Mouse (Mus musculus) hindbrain, postnatal 0 days (tissue): ENCODE data around the gene Gm20388. TPM values are rescaled to one million over a fixed set of nuclear protein-coding genes. Genes with fewer than 3 reads are reported as not detected.

Source experiments
- ATAC-seq: fragments of 200-750 bp; cut with Nextera tagmentation; 2 replicates; pipeline ENCODE4 v1.8.0; 2017; ENCODE audit warnings: mild to moderate bottlenecking, moderate TSS enrichment, moderate library complexity
- DNase-seq: peaks from one replicate; pipeline ENCODE4 v3.0.0-alpha.2; 2015; ENCODE audit warnings: low spot score
- H3K27ac ChIP-seq: fragments of 300-500 bp; sonication (generic); 2 replicates; pipeline ENCODE4 v1.5.1; 2014; ENCODE audit warnings: mild to moderate bottlenecking
- H3K27me3 ChIP-seq: fragments of 300-500 bp; sonication (generic); 2 replicates; pipeline ENCODE4 v1.6.1; 2014; ENCODE audit warnings: low read length, mixed read lengths; ENCODE audit not compliant: insufficient read depth
- H3K36me3 ChIP-seq: fragments of 300-500 bp; sonication (generic); 2 replicates; pipeline ENCODE4 v1.6.1; 2014; ENCODE audit warnings: low read length, mixed read lengths; ENCODE audit not compliant: insufficient read depth
- H3K4me1 ChIP-seq: fragments of 300-500 bp; sonication (generic); 2 replicates; pipeline ENCODE4 v1.6.1; 2014; ENCODE audit warnings: antibody characterized with exemption, low read length, mixed read lengths; ENCODE audit not compliant: insufficient read depth
- H3K4me2 ChIP-seq: fragments of 300-500 bp; sonication (generic); 2 replicates; pipeline ENCODE4 v1.6.1; 2014; ENCODE audit warnings: low read depth, mild to moderate bottlenecking, low read length, moderate library complexity, mixed read lengths
- H3K4me3 ChIP-seq: fragments of 300-500 bp; sonication (generic); 2 replicates; pipeline ENCODE4 v1.5.1; 2014; ENCODE audit warnings: low read length
- H3K9ac ChIP-seq: fragments of 300-500 bp; sonication (generic); replicated peaks from 2 replicates; pipeline ENCODE4 v1.6.1; 2014; ENCODE audit warnings: mild to moderate bottlenecking, low read length, moderate library complexity, mixed read lengths
- H3K9me3 ChIP-seq: fragments of 300-500 bp; sonication (generic); 2 replicates; pipeline ENCODE4 v1.6.1; 2016; ENCODE audit warnings: low read length, mixed read lengths
- CTCF ChIP-seq: IDR thresholded peaks from 2 replicates; pipeline ENCODE4 v1.5.1; 2016; ENCODE audit warnings: antibody characterized with exemption, control low read depth, low read depth
- WGBS: fragments of 180-500 bp; shearing (Covaris S2); extraction: QIAGEN DNeasy Blood & Tissue Kit; methylation state at CpG from one replicate; pipeline ENCODE4 v1.1.7; 2014; 5-methylcytosine and 5-hydroxymethylcytosine counted together
- polyA plus RNA-seq: library from polyadenylated mRNA; unstranded; fragments of >200 nt; fragmentation: Nextera tagmentation; extraction: Ambion mirVana; gene quantifications from 2 replicates; pipeline ENCODE4 v1.2.1, GENCODE M21; 2015
- total RNA-seq: library from RNA; depleted of rRNA; stranded (reverse); fragments of >200 nt; gene quantifications from 2 replicates; pipeline ENCODE4 v1.2.3, GENCODE M21; 2014

The Gm20388 gene
- total and polyA plus RNA-seq, 2 experiments from 2014 or later = 71.3 TPM; not detected in 1

DNA sequence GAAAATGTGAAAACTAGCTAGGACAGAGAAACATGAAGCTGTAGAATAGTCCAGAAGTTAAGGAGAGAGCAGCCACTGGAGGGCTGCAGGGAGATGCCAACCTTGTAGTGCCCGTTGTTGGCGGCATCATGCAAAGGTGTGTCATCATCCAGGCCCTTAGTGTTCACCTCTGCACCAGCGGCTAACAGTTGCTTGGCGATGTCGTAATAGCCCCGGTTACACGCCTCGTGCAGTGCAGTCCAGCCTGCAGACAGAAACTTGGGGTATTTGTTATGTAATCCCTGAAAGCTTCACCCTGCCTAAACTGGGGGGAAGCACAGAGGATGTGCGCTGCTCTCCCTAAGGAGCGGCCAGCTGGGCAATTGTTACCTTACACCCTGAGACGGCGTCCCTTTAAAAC is 2987.8 kb downstream of the Gm20388 start:
- WGBS = 93% methylated on average over 12 of the region's 12 CpGs
- no peaks in the 10 kb centered on the region for H3K9me3 ChIP-seq
- no peak for DNase-seq
- TF ChIP-seq CTCF = no peak
- no peaks in the 10 kb centered on the region for H3K4me1 ChIP-seq
- no peak overlapping the region for H3K27ac ChIP-seq
- no peak overlapping the region for H3K4me3 ChIP-seq
- no peak overlapping the region for H3K9ac ChIP-seq
- H3K27me3 ChIP-seq = no peaks in the 10 kb centered on the region
- ATAC-seq = no peak
- H3K4me2 ChIP-seq = no peak overlapping the region
- H3K36me3 ChIP-seq = peaks cover 47% of the 10 kb centered on the region

DNA sequence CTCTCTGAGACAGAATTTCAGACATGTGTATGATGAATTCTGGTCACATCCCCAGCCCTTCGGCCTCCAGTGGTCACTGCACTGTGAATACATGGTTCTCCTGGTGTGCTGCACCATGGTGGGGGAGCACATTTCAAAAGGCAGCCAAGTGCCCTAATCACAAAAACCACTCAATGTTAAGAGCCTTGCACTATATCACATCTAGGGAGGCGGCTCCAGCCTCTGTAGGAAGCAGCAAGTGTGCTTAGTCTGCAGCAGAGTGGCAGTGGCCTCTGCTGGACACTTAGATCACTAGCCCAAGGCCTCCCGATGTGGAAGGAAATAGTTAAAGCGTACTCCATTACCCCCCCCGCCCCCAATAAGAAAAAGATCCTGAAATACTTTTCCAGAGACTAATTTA is 2988.4 kb downstream of the Gm20388 start:
- TF ChIP-seq CTCF = peak; percentile 17; the same call in 1 of the 2 replicates
- Histone ChIP-seq H3K4me3 (no peak overlapping the region), H3K27me3 (no peaks in the 10 kb centered on the region), H3K36me3 (peaks cover 41% of the 10 kb centered on the region), H3K9ac (no peak overlapping the region), H3K9me3 (no peaks in the 10 kb centered on the region), H3K4me1 (no peaks in the 10 kb centered on the region), H3K27ac (no peak overlapping the region), H3K4me2 (no peak overlapping the region)
- ATAC-seq (no peak), DNase-seq (no peak)
- 61% methylated on average over 5 of the region's 5 CpGs for WGBS

GRCm38 (mm10) chr8:122901476-122901875 is 2990.8 kb downstream of the Gm20388 start:
- Histone ChIP-seq H3K4me2 (no peak overlapping the region), H3K27ac (no peak overlapping the region), H3K4me1 (no peaks in the 10 kb centered on the region), H3K4me3 (no peak overlapping the region), H3K27me3 (no peaks in the 10 kb centered on the region), H3K36me3 (peaks cover 17% of the 10 kb centered on the region), H3K9ac (no peak overlapping the region), H3K9me3 (no peaks in the 10 kb centered on the region)
- 81% methylated on average over 7 of the region's 7 CpGs for whole genome bisulfite sequencing
- TF ChIP-seq CTCF = no peak
- no peak for ATAC-seq
- no peak for DNase-seq

DNA sequence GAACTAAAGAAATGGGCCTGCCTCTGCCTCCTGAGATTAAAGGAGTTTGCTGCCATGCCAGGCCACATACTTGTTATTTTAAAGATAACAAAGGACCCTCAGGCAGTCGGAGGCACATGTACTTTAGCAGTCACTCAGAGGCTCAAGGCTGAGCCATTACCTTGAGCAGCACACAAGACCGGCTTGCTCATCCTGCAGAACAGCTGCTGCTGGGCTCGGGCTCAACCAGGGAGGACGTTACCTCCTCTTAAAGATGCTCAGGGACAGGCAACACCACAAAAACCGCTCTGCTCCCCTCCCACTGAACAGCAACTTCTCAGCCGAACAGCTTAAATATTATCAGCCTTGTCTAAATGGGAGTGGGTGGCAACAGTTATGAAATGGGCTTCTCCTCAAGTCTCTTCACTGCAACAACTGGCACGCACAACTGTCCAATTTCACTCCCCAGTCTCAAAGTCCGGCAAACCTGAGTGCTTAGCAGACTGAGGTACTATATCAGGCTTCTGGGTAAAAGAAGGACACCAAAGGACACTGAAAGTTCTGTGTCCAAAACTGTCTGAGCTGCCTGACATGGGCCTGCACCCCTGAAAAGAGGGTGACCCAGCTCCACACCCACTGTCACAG is 2991.4 kb downstream of the Gm20388 start:
- H3K4me2 ChIP-seq = no peak overlapping the region
- 80% methylated on average over 8 of the region's 8 CpGs for WGBS
- H3K36me3 ChIP-seq = peaks cover 12% of the 10 kb centered on the region
- H3K27ac ChIP-seq = no peak overlapping the region
- H3K27me3 ChIP-seq = no peaks in the 10 kb centered on the region
- ATAC-seq = no peak
- H3K9me3 ChIP-seq = no peaks in the 10 kb centered on the region
- DNase-seq = no peak
- no peak overlapping the region for H3K4me3 ChIP-seq
- H3K4me1 ChIP-seq = no peaks in the 10 kb centered on the region
- no peak for TF ChIP-seq CTCF
- H3K9ac ChIP-seq = no peak overlapping the region

GRCm38 (mm10) chr8:122902581-122902980 is 2991.9 kb downstream of the Gm20388 start:
- DNase-seq = no peak
- TF ChIP-seq CTCF = no peak
- H3K9me3 ChIP-seq = no peaks in the 10 kb centered on the region
- peaks cover 11% of the 10 kb centered on the region for H3K36me3 ChIP-seq
- WGBS = 53% methylated on average over 3 of the region's 3 CpGs
- H3K4me1 ChIP-seq = no peaks in the 10 kb centered on the region
- no peak overlapping the region for H3K9ac ChIP-seq
- no peak for ATAC-seq
- no peak overlapping the region for H3K27ac ChIP-seq
- no peaks in the 10 kb centered on the region for H3K27me3 ChIP-seq
- no peak overlapping the region for H3K4me3 ChIP-seq
- no peak overlapping the region for H3K4me2 ChIP-seq

DNA sequence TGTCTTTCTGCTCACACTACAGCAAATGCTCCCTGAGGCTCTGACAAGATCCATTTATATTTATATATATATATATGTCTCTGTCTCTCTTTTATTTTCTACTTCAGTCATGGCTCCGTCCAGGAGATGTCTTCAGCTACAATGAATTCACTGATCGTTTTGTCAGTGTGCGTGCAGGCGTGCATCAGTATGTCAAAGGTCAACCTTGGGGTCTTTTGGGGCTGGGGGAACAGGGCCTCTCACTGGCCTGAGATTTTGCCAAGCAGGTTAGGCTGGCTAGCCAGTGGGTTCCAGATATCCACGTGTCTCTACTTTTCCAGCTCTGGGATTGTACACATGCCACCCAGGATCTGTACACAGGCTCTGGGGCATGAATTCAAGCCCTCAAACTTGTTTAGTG is 2992.4 kb downstream of the Gm20388 start:
- Histone ChIP-seq H3K9ac (no peak overlapping the region), H3K27me3 (no peaks in the 10 kb centered on the region), H3K4me2 (no peak overlapping the region), H3K4me3 (no peak overlapping the region), H3K36me3 (peaks cover 7% of the 10 kb centered on the region), H3K27ac (no peak overlapping the region), H3K4me1 (no peaks in the 10 kb centered on the region), H3K9me3 (no peaks in the 10 kb centered on the region)
- DNase-seq = no peak
- no peak for ATAC-seq
- TF ChIP-seq CTCF = no peak
- 27% methylated on average over 5 of the region's 5 CpGs for WGBS

GRCm38 (mm10) chr8:122904496-122904895 is 2993.9 kb downstream of the Gm20388 start:
- DNase-seq = no peak
- TF ChIP-seq CTCF = no peak
- Histone ChIP-seq H3K4me3 (no peak overlapping the region), H3K27me3 (no peaks in the 10 kb centered on the region), H3K27ac (no peak overlapping the region), H3K9ac (no peak overlapping the region), H3K4me2 (no peak overlapping the region), H3K36me3 (0 out of 2 replicates have a peak, but pooled peaks cover 8% of the 10 kb centered on the region), H3K4me1 (no peaks in the 10 kb centered on the region), H3K9me3 (no peaks in the 10 kb centered on the region)
- no peak for ATAC-seq
- 81% methylated on average over 11 of the region's 11 CpGs for WGBS
